Comparison of ENCODE assay signal across 12 mouse cellular contexts in genomic region chr13:62856850-62857249, GRCm38 (mm10). TPM values are rescaled to one million over a fixed set of nuclear protein-coding genes. Genes with fewer than 3 reads are reported as not detected.
DNase-seq lines count a peak whose midpoint lies in the region; ATAC-seq lines count a peak whose summit lies in the region.
"Had no signal": no experiment of that assay in that cellular context is flagged by ENCODE, and none has a peak within 500 bp of the region (broad histone marks: within the 10 kb centered on the region; RNA-seq: fewer than 3 reads in every experiment).

No protein-coding gene starts in this region.

- H3K9ac ChIP-seq in hindbrain, embryonic 15.5 days, result no peak overlapping the region
- no peak overlapping the region for H3K9ac ChIP-seq in neural tube, embryonic 13.5 days
- H3K9ac ChIP-seq in stomach, embryonic 16.5 days (ENCODE audit: low read length), result no peak overlapping the region
- H3K9ac ChIP-seq: liver, embryonic 13.5 days; stomach, embryonic 15.5 days had no signal

- no peaks in the 10 kb centered on the region for H3K36me3 ChIP-seq in hindbrain, embryonic 15.5 days
- H3K36me3 ChIP-seq in hindbrain, embryonic 10.5 days, result no peaks in the 10 kb centered on the region
- no peaks in the 10 kb centered on the region for H3K36me3 ChIP-seq in neural tube, embryonic 13.5 days
- H3K36me3 ChIP-seq in stomach, embryonic 16.5 days (ENCODE audit: control insufficient read depth, insufficient read depth, low read length), result no peaks in the 10 kb centered on the region
- H3K36me3 ChIP-seq: liver, embryonic 13.5 days; stomach, embryonic 15.5 days had no signal

- 88% methylated on average over 14 of the region's 14 CpGs for WGBS in hindbrain, embryonic 15.5 days
- WGBS in hindbrain, embryonic 10.5 days, result 90% methylated on average over 14 of the region's 14 CpGs
- WGBS in neural tube, embryonic 13.5 days, result 87% methylated on average over 14 of the region's 14 CpGs
- WGBS in stomach, embryonic 16.5 days, result 69% methylated on average over 14 of the region's 14 CpGs

- H3K27ac ChIP-seq in hindbrain, embryonic 15.5 days (replicated peaks), result no peak overlapping the region
- H3K27ac ChIP-seq in hindbrain, embryonic 10.5 days, result no peak overlapping the region
- H3K27ac ChIP-seq in neural tube, embryonic 13.5 days (replicated peaks), result no peak overlapping the region
- H3K27ac ChIP-seq in stomach, embryonic 16.5 days (ENCODE audit: low read length), result no peak overlapping the region
- H3K27ac ChIP-seq: liver, embryonic 13.5 days; stomach, embryonic 15.5 days had no signal

- ATAC-seq in hindbrain, embryonic 15.5 days (ENCODE audit: low FRiP score, low read depth), result 0 out of 2 replicates have a peak, but pooled peaks have one; percentile 3
- ATAC-seq in neural tube, embryonic 13.5 days (ENCODE audit: low read depth), result peak; percentile 28; the same call in 1 of the 2 replicates
- no peak for ATAC-seq in stomach, embryonic 16.5 days (ENCODE audit: insufficient read depth, low FRiP score)

- no peak overlapping the region for H3K4me3 ChIP-seq in hindbrain, embryonic 15.5 days
- H3K4me3 ChIP-seq in hindbrain, embryonic 10.5 days, result no peak overlapping the region
- H3K4me3 ChIP-seq in neural tube, embryonic 13.5 days, result no peak overlapping the region
- peak overlapping the region; percentile 0; the same call in 1 of the 2 replicates for H3K4me3 ChIP-seq in stomach, embryonic 16.5 days (replicated peaks; ENCODE audit: low read length)
- H3K4me3 ChIP-seq: liver, embryonic 13.5 days had no signal

- no peak overlapping the region for H3K4me2 ChIP-seq in hindbrain, embryonic 15.5 days
- H3K4me2 ChIP-seq in neural tube, embryonic 13.5 days, result no peak overlapping the region
- H3K4me2 ChIP-seq in stomach, embryonic 16.5 days (ENCODE audit: low read depth, low read length), result 0 out of 2 replicates have a peak overlapping the region, but pooled peaks have one; percentile 2

- peak; percentile 25 for DNase-seq in adrenal gland, postnatal 10 days
- DNase-seq in adrenal gland, postnatal 25 days, result no peak
- no peak for DNase-seq in hindbrain, embryonic 10.5 days (ENCODE audit: low spot score)
- no peak for DNase-seq in neural tube, embryonic 10.5 days (ENCODE audit: extremely low spot score, low spot score)
- DNase-seq in layer of hippocampus, adult 9-11 months, result no peak

- H3K27me3 ChIP-seq in hindbrain, embryonic 15.5 days, result no peaks in the 10 kb centered on the region
- H3K27me3 ChIP-seq in hindbrain, embryonic 10.5 days (ENCODE audit: insufficient read depth, poor library complexity, severe bottlenecking), result no peaks in the 10 kb centered on the region
- no peaks in the 10 kb centered on the region for H3K27me3 ChIP-seq in neural tube, embryonic 13.5 days
- no peaks in the 10 kb centered on the region for H3K27me3 ChIP-seq in stomach, embryonic 16.5 days (ENCODE audit: control insufficient read depth, insufficient read depth, low read length)
- H3K27me3 ChIP-seq: liver, embryonic 13.5 days; stomach, embryonic 15.5 days had no signal

- H3K4me1 ChIP-seq in hindbrain, embryonic 15.5 days (replicated peaks), result 0 out of 2 replicates have a peak, but pooled peaks cover 2% of the 10 kb centered on the region
- 0 out of 2 replicates have a peak, but pooled peaks cover 3% of the 10 kb centered on the region for H3K4me1 ChIP-seq in hindbrain, embryonic 10.5 days (replicated peaks)
- no peaks in the 10 kb centered on the region for H3K4me1 ChIP-seq in neural tube, embryonic 13.5 days (replicated peaks)
- H3K4me1 ChIP-seq in stomach, embryonic 16.5 days (ENCODE audit: control insufficient read depth, insufficient read depth, low read length), result no peaks in the 10 kb centered on the region

- H3K9me3 ChIP-seq in hindbrain, embryonic 15.5 days, result no peaks in the 10 kb centered on the region
- 0 out of 2 replicates have a peak, but pooled peaks cover 3% of the 10 kb centered on the region for H3K9me3 ChIP-seq in hindbrain, embryonic 10.5 days
- no peaks in the 10 kb centered on the region for H3K9me3 ChIP-seq in neural tube, embryonic 13.5 days
- no peaks in the 10 kb centered on the region for H3K9me3 ChIP-seq in stomach, embryonic 16.5 days (replicated peaks; ENCODE audit: control insufficient read depth, low read length)
- H3K9me3 ChIP-seq: liver, embryonic 13.5 days; stomach, embryonic 15.5 days had no signal

RNA-seq across cellular contexts. Expression of gene Fbp2, which starts 1.4 kb away (rescaled TPM):
- 10 to 100 TPM in 1 of 2 experiments, 1 to 10 TPM in 1; 9.1 to 29.7 TPM for total RNA-seq in adrenal gland, postnatal 10 days (2021)
- 2.9 and 3.2 TPM in 2 replicates for total RNA-seq in adrenal gland, postnatal 25 days (2021)
- 0.69 and 1.2 TPM in 2 replicates for polyA plus RNA-seq in hindbrain, embryonic 15.5 days (2015; fragmentation: Nextera tagmentation; extraction: Ambion mirVana)
- 0.20 TPM in 1 of 2 replicates, not detected in the other for polyA plus RNA-seq in hindbrain, embryonic 10.5 days (2016; fragmentation: Nextera tagmentation; extraction: Ambion mirVana)
- 0.33 and 0.51 TPM in 2 replicates for polyA plus RNA-seq in neural tube, embryonic 13.5 days (2015; fragmentation: Nextera tagmentation; extraction: Ambion mirVana)
- polyA plus RNA-seq in stomach, embryonic 16.5 days (2015; fragmentation: Nextera tagmentation; extraction: Ambion mirVana), result 112 and 124 TPM in 2 replicates
- total RNA-seq: left cerebral cortex, adult 18-20 months had no signal
- polyA plus RNA-seq: inflammation-experienced regulatory T-cells, adult 6 months; liver, embryonic 13.5 days had no signal

RNA-seq across cellular contexts. Expression of gene Fbp1, which starts 31.2 kb away (rescaled TPM):
- 100 to 1,000 TPM; 112 to 337 TPM for total RNA-seq in adrenal gland, postnatal 10 days (2021)
- total RNA-seq in adrenal gland, postnatal 25 days (2021), result 0.70 and 10.3 TPM in 2 replicates
- 0.49 and 0.59 TPM in 2 replicates for polyA plus RNA-seq in hindbrain, embryonic 15.5 days (2015; fragmentation: Nextera tagmentation; extraction: Ambion mirVana)
- polyA plus RNA-seq in hindbrain, embryonic 10.5 days (2016; fragmentation: Nextera tagmentation; extraction: Ambion mirVana), result 0.12 TPM in 1 of 2 replicates, not detected in the other
- polyA plus RNA-seq in neural tube, embryonic 13.5 days (2015; fragmentation: Nextera tagmentation; extraction: Ambion mirVana), result 2.3 and 2.9 TPM in 2 replicates
- 4.1 and 4.2 TPM in 2 replicates for polyA plus RNA-seq in stomach, embryonic 16.5 days (2015; fragmentation: Nextera tagmentation; extraction: Ambion mirVana)
- polyA plus RNA-seq: inflammation-experienced regulatory T-cells, adult 6 months had no signal

Comparison
In these comparisons a context has a peak if more than half of its experiments do, and no peak if none do; other contexts are left out.
1. RNA of gene Fbp2, which starts 1.4 kb away (polyA plus RNA-seq): 112 to 124 TPM in stomach, embryonic 16.5 days; 0.69 to 1.2 TPM in hindbrain, embryonic 15.5 days, 0.33 to 0.51 TPM in neural tube, embryonic 13.5 days and 0.20 TPM in hindbrain, embryonic 10.5 days; every median in the first group is over 10 times any median in the second.